Mouse (Mus musculus) heart, postnatal 0 days (tissue): ENCODE data around the gene Pafah1b1.

ENCODE experiments used
- CTCF ChIP-seq: IDR thresholded peaks from 2 replicates; pipeline ENCODE4 v1.5.1; 2016; ENCODE audit warnings: antibody characterized with exemption, control low read depth, low read depth
- EP300 ChIP-seq: IDR thresholded peaks from 2 replicates; pipeline ENCODE4 v1.6.1; 2016; ENCODE audit warnings: antibody characterized with exemption, low read depth

DNA sequence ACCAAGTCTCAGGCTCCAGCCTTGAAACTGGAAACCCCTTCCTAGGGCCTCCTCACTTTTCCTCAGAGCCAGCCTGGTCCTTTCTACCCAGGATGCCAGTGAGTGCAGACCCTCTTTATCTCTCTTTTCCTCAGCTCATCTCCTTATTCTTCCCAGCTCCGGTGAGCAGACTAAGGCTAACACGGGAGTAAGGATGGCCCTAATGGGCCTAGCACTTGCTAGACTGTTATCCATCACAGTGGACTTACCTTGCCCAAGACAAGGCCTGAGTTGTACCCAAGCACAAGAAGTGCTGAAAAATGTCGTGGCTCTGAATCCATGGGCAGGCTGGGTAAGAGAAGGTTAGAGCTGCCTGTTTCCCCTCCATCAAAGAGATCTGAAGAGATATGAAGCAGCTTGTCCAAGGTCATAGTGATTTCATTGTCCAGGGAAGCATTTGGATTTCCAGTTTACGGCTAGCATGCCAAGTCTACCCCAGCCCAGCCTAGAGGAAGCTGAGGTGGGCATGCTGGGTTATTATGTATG is 73.8 kb downstream of the Pafah1b1 start:
- no peak for TF ChIP-seq CTCF
- TF ChIP-seq EP300 = no peak
